Mouse (Mus musculus): Measurements from ENCODE around the gene Zfp706. TPM values are rescaled to one million over a fixed set of nuclear protein-coding genes. Genes with fewer than 3 reads are reported as not detected.

Zfp706 gene
- polyA plus RNA-seq, 1 experiment: 21.1 TPM

- TF ChIP-seq GATA1 (IDR thresholded peaks at IDR 0.05; ENCODE audit: low read length): no peak
Measured at GRCm38 (mm10) chr15:36973290-36973689, 34.3 kb downstream of the Zfp706 start.

- no peak for TF ChIP-seq GATA1 (IDR thresholded peaks at IDR 0.05; ENCODE audit: low read length)
Measured at GRCm38 (mm10) chr15:36969794-36970193, 37.8 kb downstream of the Zfp706 start.

DNA sequence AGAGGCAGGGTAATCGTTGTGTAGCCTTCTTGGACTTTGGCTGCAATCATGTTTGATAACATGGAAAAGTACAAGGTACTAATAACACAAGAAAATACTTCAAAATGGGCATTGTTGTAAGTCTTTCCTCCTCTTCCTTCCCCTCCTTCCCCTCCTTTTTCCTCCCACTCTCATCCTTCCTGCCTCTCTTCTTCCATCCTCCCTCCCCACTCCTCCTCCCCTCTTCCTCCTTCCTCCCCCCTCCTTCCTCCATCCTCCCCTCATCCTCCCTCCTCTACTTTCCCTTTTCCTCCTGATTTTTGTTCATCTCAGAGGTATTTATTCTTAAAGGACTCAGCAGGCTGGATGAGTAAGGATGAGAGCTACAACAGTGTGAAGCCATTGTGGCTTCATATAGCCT, 39.3 kb downstream of the Zfp706 start:
- no peak for TF ChIP-seq GATA1 (IDR thresholded peaks at IDR 0.05; ENCODE audit: low read length)

GRCm38 (mm10) chr15:36967381-36968211, 40.0 kb downstream of the Zfp706 start:
- no peak for TF ChIP-seq GATA1 (IDR thresholded peaks at IDR 0.05; ENCODE audit: low read length)

DNA sequence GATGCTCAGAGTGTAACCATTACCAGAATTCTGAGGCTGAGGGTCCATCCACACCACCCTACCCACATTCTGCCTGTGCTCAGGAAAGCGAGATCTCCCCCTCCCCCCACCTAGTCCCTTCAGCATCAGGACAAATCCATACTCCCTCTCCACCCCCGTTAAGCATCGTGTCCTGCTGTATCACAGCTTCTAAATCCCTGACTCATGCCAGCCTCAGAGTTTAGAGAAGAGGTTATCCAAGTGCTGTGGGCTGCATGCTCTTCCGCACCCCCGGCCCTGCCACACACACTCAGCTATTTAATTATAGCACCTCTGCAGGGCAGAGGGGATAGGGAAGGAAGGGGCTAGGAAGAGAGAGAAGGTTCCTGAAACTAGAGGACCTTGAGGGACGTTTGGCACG, 40.6 kb downstream of the Zfp706 start:
- no peak for TF ChIP-seq GATA1 (IDR thresholded peaks at IDR 0.05; ENCODE audit: low read length)

GRCm38 (mm10) chr15:36966466-36966865, 41.1 kb downstream of the Zfp706 start:
- no peak for TF ChIP-seq GATA1 (IDR thresholded peaks at IDR 0.05; ENCODE audit: low read length)

DNA sequence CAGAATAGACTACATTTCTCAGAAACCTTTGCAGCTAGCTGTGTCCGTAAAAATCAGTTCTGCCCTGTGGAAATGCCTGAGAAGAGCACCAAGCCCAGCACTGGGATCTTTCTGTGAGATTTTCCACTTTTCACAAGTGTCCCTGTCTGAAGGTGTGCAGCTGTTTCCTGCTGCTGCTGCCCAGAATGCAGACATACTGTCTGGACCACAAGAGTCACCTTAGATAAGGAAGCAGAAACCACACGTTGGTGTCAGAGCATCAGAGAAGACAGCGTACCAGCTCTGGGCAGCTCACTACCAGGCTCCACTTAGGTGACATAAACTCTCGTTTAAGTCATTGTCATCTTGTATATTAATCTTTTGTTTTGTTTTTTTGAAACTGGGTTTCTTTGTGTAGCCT, 41.8 kb downstream of the Zfp706 start:
- no peak for TF ChIP-seq GATA1 (IDR thresholded peaks at IDR 0.05; ENCODE audit: low read length)

DNA sequence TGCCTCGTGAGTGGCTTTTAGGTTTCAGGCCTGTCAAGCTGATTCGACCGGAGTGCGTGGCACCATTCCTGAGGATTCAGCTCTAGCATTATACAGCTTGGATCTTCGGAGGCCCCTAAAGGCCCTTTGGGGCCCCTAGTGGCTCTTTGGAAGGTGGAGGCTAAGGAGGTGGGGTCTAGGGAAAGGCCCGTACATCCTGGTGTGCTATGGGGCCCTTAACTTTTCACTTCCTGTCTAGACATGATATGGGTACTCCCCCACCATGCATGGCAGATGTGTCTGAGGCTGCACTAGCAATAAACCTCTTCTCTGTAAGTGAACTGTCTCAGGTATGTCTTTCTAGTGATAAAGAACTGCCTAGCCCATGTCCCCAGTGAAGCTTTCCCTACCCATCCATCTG, 44.6 kb downstream of the Zfp706 start:
- TF ChIP-seq GATA1 (IDR thresholded peaks at IDR 0.05; ENCODE audit: low read length): no peak

DNA sequence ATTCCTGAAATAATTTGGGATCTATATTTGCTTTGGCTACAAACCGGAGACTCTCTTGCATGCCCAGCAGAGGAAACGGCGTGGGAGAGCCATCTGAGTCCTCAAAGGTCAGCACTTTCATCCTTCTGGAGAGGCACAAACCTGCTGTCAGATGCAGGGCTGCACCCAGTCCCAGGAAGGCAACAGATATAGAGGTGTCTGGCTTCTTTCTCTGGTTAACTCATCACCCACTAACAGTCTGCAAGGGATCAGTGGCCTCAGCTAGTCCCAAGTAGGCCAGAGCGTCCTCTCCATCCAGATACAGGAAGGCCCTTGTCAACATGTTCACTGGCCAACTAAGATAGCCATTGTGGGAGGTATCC, 46.7 kb downstream of the Zfp706 start:
- no peak for TF ChIP-seq GATA1 (IDR thresholded peaks at IDR 0.05; ENCODE audit: low read length)

DNA sequence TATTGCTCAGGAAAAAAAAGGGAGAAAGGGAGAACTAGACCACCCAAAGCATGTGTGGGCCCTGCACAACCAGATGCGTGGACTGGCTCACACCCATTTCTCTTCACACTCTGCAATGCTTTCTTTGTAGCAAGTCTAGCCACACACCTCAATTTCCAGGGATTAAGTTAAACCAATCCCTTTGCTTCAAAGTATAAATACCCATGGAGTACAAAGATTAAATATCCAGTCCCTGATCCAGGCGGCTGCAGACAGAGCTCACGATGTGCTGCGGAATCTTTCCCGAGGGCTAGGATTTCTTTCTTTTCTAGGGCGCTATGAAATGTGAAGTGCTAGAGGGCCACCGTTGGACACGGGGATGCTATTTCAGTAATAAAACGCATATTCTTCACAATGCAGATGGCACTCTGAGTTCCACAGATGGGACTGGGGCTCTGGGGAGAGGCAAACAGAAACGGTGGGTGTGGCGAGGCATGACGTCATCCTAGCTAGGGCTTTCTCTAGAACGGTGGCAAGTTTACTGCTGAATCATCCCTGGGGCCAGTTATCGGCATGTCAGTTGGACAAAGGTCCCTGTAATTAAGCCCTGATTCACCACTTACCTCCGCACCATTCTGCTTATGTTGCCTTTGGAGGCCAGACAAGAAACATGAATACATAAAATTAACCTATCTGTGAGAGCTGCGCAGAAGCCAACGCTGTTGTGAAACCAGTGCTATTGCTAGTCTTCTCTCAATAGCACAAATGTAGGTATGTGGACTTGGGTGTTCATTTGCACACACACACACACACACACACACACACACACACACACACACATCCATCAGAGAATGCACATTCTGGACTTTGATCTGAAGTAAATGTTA, 47.3 kb downstream of the Zfp706 start:
- no peak for TF ChIP-seq GATA1 (IDR thresholded peaks at IDR 0.05; ENCODE audit: low read length)

- TF ChIP-seq GATA1 (IDR thresholded peaks at IDR 0.05; ENCODE audit: low read length): no peak
Measured at GRCm38 (mm10) chr15:36956221-36956620, 51.4 kb downstream of the Zfp706 start.

GRCm38 (mm10) chr15:36950258-36950657, 57.3 kb downstream of the Zfp706 start:
- TF ChIP-seq GATA1 (IDR thresholded peaks at IDR 0.05; ENCODE audit: low read length): no peak

GRCm38 (mm10) chr15:36948866-36949546, 58.6 kb downstream of the Zfp706 start:
- TF ChIP-seq GATA1 (IDR thresholded peaks at IDR 0.05; ENCODE audit: low read length): no peak
